Mouse (Mus musculus): ENCODE results near the gene Stub1.

Stub1 gene

DNA sequence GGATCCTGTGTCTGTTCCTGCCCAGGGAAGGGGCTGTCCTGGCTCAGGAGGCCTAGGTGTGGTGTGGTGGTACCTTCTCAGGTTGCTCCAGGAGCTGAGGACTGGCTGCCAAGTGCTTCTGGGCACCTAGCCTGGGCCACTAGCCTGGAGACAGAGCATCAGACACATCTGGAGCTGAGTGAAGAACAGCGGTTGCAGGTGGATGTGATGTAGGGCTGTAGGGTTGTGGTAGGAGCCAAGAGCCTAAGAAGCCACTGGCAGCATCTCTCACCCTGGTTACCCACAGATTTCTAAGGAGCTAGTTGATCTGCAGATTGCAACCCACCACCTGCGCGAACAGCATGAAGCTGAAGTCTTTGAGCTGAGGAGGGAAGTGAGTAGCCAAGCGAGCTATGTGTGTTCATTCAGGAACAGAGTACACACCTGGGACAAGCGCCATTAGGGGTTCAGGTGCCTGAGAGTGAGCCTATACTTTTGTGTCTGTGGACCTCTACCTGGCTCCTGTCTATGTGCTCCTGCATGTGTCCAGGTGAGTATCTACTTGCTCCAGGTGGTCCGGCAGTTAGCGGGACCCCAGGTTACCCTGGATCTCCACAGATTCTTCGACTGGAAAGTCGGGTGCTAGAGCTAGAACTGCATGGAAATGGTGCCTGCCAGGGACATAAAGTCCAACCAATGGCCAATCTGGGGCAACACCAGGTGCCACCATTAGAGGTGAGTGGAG, 46.3 kb downstream of the Stub1 start:
- DNase-seq (ENCODE audit: low spot score): no peak

DNA sequence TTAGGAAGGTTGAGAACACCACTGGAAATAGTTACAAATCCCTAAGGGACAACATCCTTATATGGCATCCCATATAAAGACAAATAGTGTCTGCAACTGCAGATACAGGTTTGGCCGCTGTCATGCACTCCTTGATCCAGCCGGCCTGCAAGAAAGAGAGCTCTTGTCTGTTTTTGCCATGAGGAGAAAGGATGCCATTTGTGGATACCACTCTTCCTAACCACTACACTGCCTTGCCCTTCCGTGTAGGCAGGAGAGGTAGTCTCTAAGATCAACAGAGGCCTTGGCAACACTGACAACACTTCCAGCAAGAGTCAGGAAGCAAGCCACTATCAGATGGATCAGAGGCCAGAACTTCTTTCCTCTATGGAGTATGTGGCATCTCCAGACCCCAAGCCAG, 46.9 kb downstream of the Stub1 start, which contains the start of gene Ccdc78:
TSS of gene Ccdc78 (plus strand) at position 301 of the 400 bp plus-strand sequence.
- no peak for DNase-seq (ENCODE audit: low spot score)

DNA sequence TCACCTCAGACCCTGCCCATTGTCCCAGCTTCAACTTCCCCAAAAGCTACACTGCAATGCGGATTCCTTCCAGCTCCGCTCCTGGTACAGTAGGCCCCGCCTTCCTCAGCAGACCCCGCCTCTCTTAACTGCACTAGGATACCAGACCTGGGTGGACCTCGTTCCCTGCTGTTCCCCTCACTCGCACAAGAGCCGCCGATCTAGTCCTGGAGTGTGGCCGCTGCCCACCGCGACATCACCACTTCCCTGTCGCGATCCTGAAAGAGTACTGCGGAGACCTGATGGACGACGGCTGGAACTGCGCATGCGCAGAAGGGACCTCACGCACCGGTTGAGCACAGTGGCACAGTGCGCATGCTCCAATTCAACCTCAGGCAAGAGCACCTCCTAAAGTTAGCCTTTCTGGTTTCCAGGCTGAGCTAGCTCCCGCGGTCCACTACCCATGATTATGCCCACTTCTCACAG, 47.9 kb downstream of the Stub1 start, which contains the start of gene Haghl:
TSS of gene Haghl (minus strand) at position 393 of the 465 bp plus-strand sequence.
- DNase-seq (ENCODE audit: low spot score): peak; percentile 93

DNA sequence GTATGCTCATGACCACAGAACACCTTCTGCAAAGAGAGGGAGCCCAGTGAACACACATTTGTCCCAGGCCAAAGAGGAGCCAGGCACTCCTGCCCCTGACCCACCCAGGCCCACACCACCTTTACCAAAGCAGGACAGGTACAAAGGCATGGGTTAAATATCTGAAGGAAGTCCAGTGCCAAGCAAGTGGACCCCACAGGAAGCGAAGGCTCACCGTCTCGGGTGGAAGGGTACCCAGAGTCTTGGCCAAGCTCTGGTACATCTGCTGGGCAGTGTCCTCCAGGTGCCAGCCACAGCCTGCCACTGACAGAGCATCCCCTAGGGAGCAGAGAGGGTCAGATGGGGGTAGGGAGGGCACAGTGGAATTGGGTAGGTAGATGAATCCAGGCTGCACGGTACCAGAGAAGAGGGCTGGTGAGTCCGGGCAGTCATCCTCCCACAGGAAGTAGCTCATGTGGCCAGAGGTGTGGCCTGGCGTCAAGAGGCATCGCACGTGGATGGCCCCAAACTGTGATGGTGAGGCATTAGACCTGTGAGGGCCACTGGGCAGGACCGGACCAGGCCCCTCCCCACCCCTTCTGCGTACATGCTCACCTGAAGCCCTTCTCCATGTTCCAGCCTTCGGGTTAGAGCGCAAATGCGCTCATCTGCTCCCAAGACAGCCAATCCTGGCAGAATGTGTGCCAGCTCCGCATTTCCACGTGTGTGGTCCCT, 49.2 kb downstream of the Stub1 start:
- no peak for DNase-seq (ENCODE audit: low spot score)

DNA sequence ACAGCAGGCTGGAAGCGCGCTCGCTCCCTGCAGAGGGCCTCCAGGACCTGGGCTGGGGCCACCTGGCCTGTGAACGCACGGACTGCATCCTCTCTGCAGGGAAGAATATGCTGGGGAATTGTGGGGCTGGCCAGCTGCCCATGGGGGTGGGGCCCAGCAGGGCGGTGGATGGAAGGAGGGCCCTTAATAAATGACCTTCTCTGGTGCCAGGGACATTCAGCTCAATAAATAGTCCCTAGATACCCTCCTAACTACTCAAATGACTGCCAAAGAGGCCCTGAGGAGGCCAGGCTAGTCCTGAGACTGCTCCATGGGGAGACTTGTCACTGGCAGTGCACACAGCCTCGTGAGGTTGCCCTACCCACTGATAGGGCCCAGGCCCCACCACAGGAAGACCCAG, 50.1 kb downstream of the Stub1 start:
- no peak for DNase-seq (ENCODE audit: low spot score)

DNA sequence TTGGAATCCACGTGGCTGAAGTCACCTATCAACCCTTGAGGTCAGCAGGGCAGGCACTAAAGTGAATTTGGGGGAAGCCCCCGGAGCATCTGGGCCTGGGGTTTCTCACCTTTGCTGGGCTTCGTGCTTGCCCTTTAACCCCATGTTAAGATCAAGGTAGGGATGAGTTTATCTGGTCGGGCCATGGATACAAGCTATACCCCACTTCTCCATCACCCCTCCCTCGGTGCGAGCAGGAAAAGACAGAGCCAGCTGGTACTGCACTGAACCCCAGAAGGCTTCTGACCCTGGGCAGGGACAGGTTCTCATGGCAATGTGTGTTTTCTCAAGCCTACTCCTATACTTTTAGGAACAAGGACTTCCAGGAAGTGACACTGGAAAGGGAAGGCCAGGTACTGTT, 51.9 kb downstream of the Stub1 start:
- no peak for DNase-seq (ENCODE audit: low spot score)
